Mouse (Mus musculus): ENCODE measurements around the gene Kcnh7.

GRCm38 (mm10) chr2:62718411-62718810 lies 465.7 kb downstream of the Kcnh7 start:
- TF ChIP-seq CTCF (IDR thresholded peaks at IDR 0.05; ENCODE audit: control insufficient read depth, insufficient read depth, insufficient read length) (no peak), CEBPB (IDR thresholded peaks at IDR 0.05; ENCODE audit: low read depth) (no peak), MYOD1 (IDR thresholded peaks at IDR 0.05; ENCODE audit: control insufficient read depth, insufficient read length, low read depth) (no peak), USF1 (IDR thresholded peaks at IDR 0.05; ENCODE audit: low read depth) (no peak), MAX (IDR thresholded peaks at IDR 0.05) (no peak), MYOG (IDR thresholded peaks at IDR 0.05; ENCODE audit: control insufficient read depth, extremely low read depth, insufficient read length) (no peak)

All from C2C12 (cell line).